Mouse (Mus musculus): ENCODE results near the gene Cckbr.

GRCm38 (mm10) chr7:105406322-105406721 lies 19.2 kb upstream of the Cckbr start:
- no peak for TF ChIP-seq CHD2 (IDR thresholded peaks at IDR 0.05; ENCODE audit: low read depth, low read length)
- no peak for TF ChIP-seq ZNF384 (IDR thresholded peaks at IDR 0.05; ENCODE audit: low read depth, low read length)
